In the genomic region with DNA sequence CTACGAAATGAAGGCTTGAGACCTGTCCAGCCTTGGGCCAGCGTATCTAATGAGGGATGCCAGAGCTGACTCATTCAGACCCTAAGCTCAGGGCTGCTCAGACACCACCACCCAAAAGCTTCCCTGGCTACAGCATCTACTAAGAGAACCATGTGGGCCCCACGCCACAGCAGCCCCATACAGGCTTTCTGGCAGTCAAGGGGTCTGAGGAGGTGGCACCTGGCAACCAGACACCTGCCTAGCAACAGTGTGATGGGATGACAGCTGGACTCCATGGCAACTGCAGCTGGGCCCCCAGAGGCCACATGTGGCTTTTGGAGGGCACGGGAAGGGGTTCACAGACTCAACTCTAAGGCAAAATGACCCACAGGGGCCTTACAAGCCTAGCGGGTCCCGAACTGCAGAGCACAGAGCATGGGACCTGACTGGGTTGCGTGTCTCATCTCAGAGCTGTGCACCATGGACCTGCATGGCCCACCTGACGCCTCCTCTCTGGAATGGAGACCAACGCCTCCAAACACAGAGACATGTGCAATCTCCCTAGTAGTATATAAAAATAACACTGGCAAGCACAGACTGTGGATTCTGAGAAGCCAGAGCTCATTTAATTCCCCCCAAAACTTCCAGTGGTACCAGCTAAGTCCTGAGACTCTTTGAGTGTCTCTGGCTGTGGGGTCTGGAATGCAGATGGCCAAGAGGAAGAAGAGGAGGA, we compare ENCODE assay signal across 11 mouse cellular contexts. TPM values are rescaled to one million over a fixed set of nuclear protein-coding genes. Genes with fewer than 3 reads are reported as not detected.
A peak's percentile ranks its signal among the peaks of the same experiment; 100 is the strongest.
DNase-seq lines count a peak whose midpoint lies in the region; ATAC-seq and TF ChIP-seq lines count a peak whose summit lies in the region.
"Had no signal": no experiment of that assay in that cellular context is flagged by ENCODE, and none has a peak within 500 bp of the region (broad histone marks: within the 10 kb centered on the region; RNA-seq: fewer than 3 reads in every experiment).

No protein-coding gene starts in this region.

- no peaks in the 10 kb centered on the region for H3K27me3 ChIP-seq in liver, embryonic 13.5 days
- no peaks in the 10 kb centered on the region for H3K27me3 ChIP-seq in liver, postnatal 0 days (ENCODE audit: insufficient read depth, low read length)
- H3K27me3 ChIP-seq in midbrain, embryonic 13.5 days: no peaks in the 10 kb centered on the region
- H3K27me3 ChIP-seq: CH12.LX; kidney, embryonic 15.5 days had no signal

- no peak for DNase-seq in liver, embryonic 13.5 days
- DNase-seq in liver, postnatal 0 days: no peak
- peak; percentile 48 for DNase-seq in forelimb bud, embryonic 11.5 days (ENCODE audit: low read depth, low spot score)
- DNase-seq in thymus, postnatal 36 days: peak; percentile 50 to 77
- no peak for DNase-seq in urinary bladder, postnatal 14 days (ENCODE audit: low spot score)
- DNase-seq in left cerebral cortex, postnatal 14 days (ENCODE audit: low spot score in 2 of 2): no peak
- DNase-seq in cerebellum, adult 18-20 months: no peak

- peaks cover 63% of the 10 kb centered on the region for H3K4me1 ChIP-seq in liver, embryonic 13.5 days (replicated peaks)
- H3K4me1 ChIP-seq in liver, postnatal 0 days (ENCODE audit: insufficient read depth): peaks cover 15% of the 10 kb centered on the region
- H3K4me1 ChIP-seq in midbrain, embryonic 13.5 days (replicated peaks): peaks cover 54% of the 10 kb centered on the region

- H3K27ac ChIP-seq in liver, embryonic 13.5 days: no peak overlapping the region
- no peak overlapping the region for H3K27ac ChIP-seq in liver, postnatal 0 days (ENCODE audit: low read depth)
- peak overlapping the region; percentile 44; the same call in 1 of the 2 replicates for H3K27ac ChIP-seq in midbrain, embryonic 13.5 days
- H3K27ac ChIP-seq: kidney, embryonic 15.5 days; macrophage had no signal

- H3K4me2 ChIP-seq in liver, embryonic 13.5 days: no peak overlapping the region
- no peak overlapping the region for H3K4me2 ChIP-seq in liver, postnatal 0 days (ENCODE audit: low read depth, low read length)
- H3K4me2 ChIP-seq in midbrain, embryonic 13.5 days (replicated peaks): no peak overlapping the region
- H3K4me2 ChIP-seq: kidney, embryonic 15.5 days had no signal

- intact Hi-C loops in left cerebral cortex, postnatal 14 days (cut with DNase I): no loop called here

- no peaks in the 10 kb centered on the region for H3K9me3 ChIP-seq in liver, embryonic 13.5 days (replicated peaks)
- no peaks in the 10 kb centered on the region for H3K9me3 ChIP-seq in liver, postnatal 0 days (ENCODE audit: low read length)
- no peaks in the 10 kb centered on the region for H3K9me3 ChIP-seq in midbrain, embryonic 13.5 days
- H3K9me3 ChIP-seq: kidney, embryonic 15.5 days had no signal

- H3K36me3 ChIP-seq in liver, embryonic 13.5 days: no peaks in the 10 kb centered on the region
- no peaks in the 10 kb centered on the region for H3K36me3 ChIP-seq in liver, postnatal 0 days (replicated peaks; ENCODE audit: insufficient read depth, low read length)
- no peaks in the 10 kb centered on the region for H3K36me3 ChIP-seq in midbrain, embryonic 13.5 days
- H3K36me3 ChIP-seq: kidney, embryonic 15.5 days had no signal

- 0 out of 2 replicates have a peak overlapping the region, but pooled peaks have one; percentile 22 for H3K9ac ChIP-seq in liver, embryonic 13.5 days
- no peak overlapping the region for H3K9ac ChIP-seq in liver, postnatal 0 days (replicated peaks)
- no peak overlapping the region for H3K9ac ChIP-seq in midbrain, embryonic 13.5 days (replicated peaks)
- H3K9ac ChIP-seq: kidney, embryonic 15.5 days had no signal

- no peak overlapping the region for H3K4me3 ChIP-seq in liver, embryonic 13.5 days (replicated peaks)
- no peak overlapping the region for H3K4me3 ChIP-seq in liver, postnatal 0 days (ENCODE audit: low read depth, low read length)
- no peak overlapping the region for H3K4me3 ChIP-seq in midbrain, embryonic 13.5 days (replicated peaks)
- H3K4me3 ChIP-seq: kidney, embryonic 15.5 days had no signal

- 86% methylated on average over 9 of the region's 9 CpGs for WGBS in liver, embryonic 13.5 days (ENCODE audit: insufficient replicate concordance)
- WGBS in liver, postnatal 0 days (ENCODE audit: insufficient replicate concordance): 90% methylated on average over 9 of the region's 9 CpGs
- 54% methylated on average over 9 of the region's 9 CpGs for WGBS in midbrain, embryonic 13.5 days

- no peak for TF ChIP-seq CTCF in liver, postnatal 0 days (IDR thresholded peaks at IDR 0.05; ENCODE audit: low read depth)

- TF ChIP-seq EP300 in liver, postnatal 0 days (IDR thresholded peaks at IDR 0.05; ENCODE audit: low read depth): no peak

- no peak for ATAC-seq in liver, embryonic 13.5 days (ENCODE audit: low read depth)
- ATAC-seq in liver, postnatal 0 days: no peak
- ATAC-seq in midbrain, embryonic 13.5 days: peak; percentile 59; the same call in 1 of the 2 replicates

RNA-seq across cellular contexts. Expression of a gene that starts 50.2 kb away (rescaled TPM):
- 9.1 and 9.8 TPM in 2 replicates for polyA plus RNA-seq in liver, embryonic 13.5 days (2015; fragmentation: Nextera tagmentation; extraction: Ambion mirVana)
- polyA plus RNA-seq in liver, postnatal 0 days (2015; fragmentation: Nextera tagmentation; extraction: Ambion mirVana): 5.4 and 6.3 TPM in 2 replicates
- 17.7 and 21.1 TPM in 2 replicates for polyA plus RNA-seq in midbrain, embryonic 13.5 days (2015; fragmentation: Nextera tagmentation; extraction: Ambion mirVana)
- 100 to 1,000 TPM; 119 to 132 TPM for total RNA-seq in left cerebral cortex, postnatal 14 days (2021)

Comparison
In these comparisons a context has a peak if more than half of its experiments do, and no peak if none do; other contexts are left out.
1. DNase-seq: peak in forelimb bud, embryonic 11.5 days (single experiment) and thymus, postnatal 36 days (2 of 2); none in liver, embryonic 13.5 days (single experiment), liver, postnatal 0 days (single experiment), urinary bladder, postnatal 14 days (single experiment), left cerebral cortex, postnatal 14 days (0 of 2) and cerebellum, adult 18-20 months (0 of 2).